Mouse (Mus musculus) C2C12 (cell line): ENCODE measurements around the gene 1110004F10Rik. TPM values are rescaled to one million over a fixed set of nuclear protein-coding genes. Genes with fewer than 3 reads are reported as not detected.
A peak's percentile ranks its signal among the peaks of the same experiment; 100 is the strongest.
"Not testable (repeated sequence)": the region's sequence is repeated elsewhere in the genome, so short reads cannot be mapped to it uniquely, and the experiment has no call there.

Experiments
- H3K27me3 ChIP-seq: one replicate; pipeline ENCODE4 v1.6.1; 2011; ENCODE audit not compliant: control insufficient read depth, insufficient read depth, insufficient read length
- H3K36me3 ChIP-seq: one replicate; pipeline ENCODE4 v1.6.1; 2011; ENCODE audit not compliant: control insufficient read depth, insufficient read depth
- H3K4me3 ChIP-seq: one replicate; pipeline ENCODE4 v1.5.1; 2011; ENCODE audit warnings: mild to moderate bottlenecking, control low read depth; ENCODE audit not compliant: poor library complexity, insufficient read depth, severe bottlenecking
- H3K79me2 ChIP-seq: one replicate; pipeline ENCODE4 v1.6.1; 2011; ENCODE audit not compliant: control insufficient read depth, insufficient read depth
- H3K79me3 ChIP-seq: one replicate; pipeline ENCODE4 v1.6.1; 2011; ENCODE audit warnings: low read depth, control low read depth
- H3ac ChIP-seq: one replicate; pipeline ENCODE3; 2011; ENCODE audit warnings: low read depth; ENCODE audit not compliant: control insufficient read depth, insufficient read length
- CEBPB ChIP-seq: IDR thresholded peaks from one replicate; pipeline ENCODE4 v1.6.1; 2011; ENCODE audit warnings: low read depth, mild to moderate bottlenecking, control low read depth, moderate library complexity
- CTCF ChIP-seq: IDR thresholded peaks from one replicate; pipeline ENCODE4 v1.5.1; 2011; ENCODE audit not compliant: control insufficient read depth, insufficient read depth, insufficient read length
- FOSL1 ChIP-seq: IDR thresholded peaks from one replicate; pipeline ENCODE4 v1.8.0; 2011; ENCODE audit warnings: mild to moderate bottlenecking, low read length; ENCODE audit not compliant: poor library complexity, insufficient read depth, severe bottlenecking
- MAX ChIP-seq: IDR thresholded peaks from one replicate; pipeline ENCODE4 v1.6.1; 2011; ENCODE audit warnings: mild to moderate bottlenecking, control low read depth
- MYOD1 ChIP-seq: IDR thresholded peaks from one replicate; pipeline ENCODE4 v1.6.1; 2011; ENCODE audit warnings: low read depth; ENCODE audit not compliant: control insufficient read depth, insufficient read length
- MYOG ChIP-seq: IDR thresholded peaks from one replicate; pipeline ENCODE4 v1.6.1; 2011; ENCODE audit not compliant: control insufficient read depth, insufficient read length; ENCODE audit errors: extremely low read depth
- USF1 ChIP-seq: IDR thresholded peaks from one replicate; pipeline ENCODE4 v1.6.1; 2011; ENCODE audit warnings: low read depth, mild to moderate bottlenecking, control low read depth, moderate library complexity
- polyA plus RNA-seq: library from polyadenylated mRNA; unstranded; fragments of >200 nt; fragmentation: generic; extraction: Trizol; gene quantifications from one replicate; pipeline ENCODE4 v1.2.1, GENCODE M21; 2012; ENCODE audit warnings: missing spikeins

1110004F10Rik gene
- polyA plus RNA-seq, 1 experiment, result 97.2 TPM

DNA sequence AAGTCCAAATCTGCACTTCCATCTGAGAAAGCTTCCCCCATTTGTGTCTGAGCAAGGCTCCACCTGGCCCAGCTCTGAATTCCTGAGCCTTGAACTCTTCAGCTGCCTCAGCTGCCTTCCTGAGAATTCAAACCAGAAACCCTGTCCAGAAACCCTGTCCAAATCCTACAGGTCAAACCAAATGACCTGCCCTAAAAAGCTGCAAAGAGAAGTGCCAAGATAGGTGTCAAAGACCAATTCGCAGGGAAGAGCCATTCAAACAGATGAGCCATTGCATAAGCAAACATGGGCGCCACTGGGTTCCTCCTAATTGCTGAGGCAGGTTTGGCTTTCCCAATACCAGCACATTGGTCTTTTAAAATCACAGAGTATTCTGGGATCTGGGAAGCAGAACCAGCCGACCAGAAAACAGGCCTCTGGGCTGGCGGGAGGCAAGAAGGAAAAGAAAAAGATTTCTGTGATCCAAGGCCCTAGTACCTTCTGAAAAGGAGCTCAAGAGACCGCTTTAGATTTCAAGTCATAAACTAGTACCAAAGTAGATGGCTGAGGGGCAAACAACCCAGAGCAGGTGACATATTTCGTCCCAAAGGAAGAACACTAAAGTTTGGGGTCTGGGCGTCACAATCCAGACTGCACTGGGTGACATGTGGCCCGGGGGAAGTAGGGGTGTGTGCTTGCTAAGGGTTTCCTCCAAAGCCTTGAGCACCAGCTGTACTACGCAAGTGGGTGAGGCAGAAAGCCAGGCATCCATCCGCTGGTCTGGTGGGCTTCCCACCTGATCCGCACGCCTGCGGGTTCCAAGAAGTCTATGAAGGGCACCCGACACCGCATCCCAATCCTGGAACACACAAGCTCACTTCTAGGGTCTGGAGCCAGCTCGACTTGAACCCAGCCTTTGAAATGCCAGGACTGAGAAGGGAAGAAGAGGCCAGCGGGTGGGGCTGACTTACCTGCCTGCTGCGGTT lies 2.3 kb upstream of the 1110004F10Rik start:
- H3K79me2 ChIP-seq, result no peaks in the 10 kb centered on the region
- no peak overlapping the region for H3K4me3 ChIP-seq
- H3K36me3 ChIP-seq, result no peaks in the 10 kb centered on the region
- peaks cover 28% of the 10 kb centered on the region for H3K27me3 ChIP-seq
- no peaks in the 10 kb centered on the region for H3K79me3 ChIP-seq
- no peak for TF ChIP-seq CEBPB
- no peak for TF ChIP-seq FOSL1
- no peak for TF ChIP-seq MAX
- no peak for TF ChIP-seq USF1
- TF ChIP-seq CTCF, result no peak
- TF ChIP-seq MYOG, result no peak
- no peak for TF ChIP-seq MYOD1
- no peak overlapping the region for H3ac ChIP-seq

DNA sequence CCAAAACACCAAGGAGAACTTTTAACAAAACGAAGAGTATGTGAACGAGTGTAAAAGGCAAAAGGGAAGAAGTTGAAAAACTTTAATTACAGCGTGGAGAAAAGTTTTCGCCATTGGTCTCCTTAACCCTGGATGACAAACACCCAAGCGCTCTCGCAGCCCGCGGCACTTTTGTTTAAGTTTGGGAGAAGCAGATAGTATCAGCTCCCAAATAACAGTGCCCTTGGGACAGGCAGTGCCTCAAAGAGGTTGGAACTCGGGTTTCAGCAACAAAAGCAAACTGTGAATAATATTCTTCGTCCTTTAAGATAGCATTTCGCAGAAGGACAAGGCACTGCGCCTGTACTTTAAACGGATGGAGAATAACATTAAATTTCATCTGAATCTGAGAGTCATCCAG lies 1.2 kb upstream of the 1110004F10Rik start:
- Histone ChIP-seq H3K79me2 (no peaks in the 10 kb centered on the region), H3K27me3 (peaks cover 23% of the 10 kb centered on the region), H3K36me3 (no peaks in the 10 kb centered on the region), H3K79me3 (no peaks in the 10 kb centered on the region), H3K4me3 (no peak overlapping the region), H3ac (no peak overlapping the region)
- no peak for TF ChIP-seq MAX

- H3K4me3 ChIP-seq, result no peak within 1 kb of the TSS
- H3K79me2 ChIP-seq, result no peaks in the 10 kb centered on the region
- no peaks in the 10 kb centered on the region for H3K36me3 ChIP-seq
- H3K79me3 ChIP-seq, result no peaks in the 10 kb centered on the region
- no peak within 1 kb of the TSS for H3ac ChIP-seq
- no peak for TF ChIP-seq MAX
- no peak for TF ChIP-seq USF1
- TF ChIP-seq MYOG, result no peak
- TF ChIP-seq CTCF, result no peak
- TF ChIP-seq FOSL1, result no peak
- TF ChIP-seq MYOD1, result no peak
- no peak for TF ChIP-seq CEBPB
- peaks cover 19% of the 10 kb centered on the region for H3K27me3 ChIP-seq
Observed at GRCm38 (mm10) chr7:116038511-116038910, 686 bp upstream of the 1110004F10Rik start, which contains the start of gene Sox6. Gene Sox6, minus strand, starts transcription at chr7:116038796.

DNA sequence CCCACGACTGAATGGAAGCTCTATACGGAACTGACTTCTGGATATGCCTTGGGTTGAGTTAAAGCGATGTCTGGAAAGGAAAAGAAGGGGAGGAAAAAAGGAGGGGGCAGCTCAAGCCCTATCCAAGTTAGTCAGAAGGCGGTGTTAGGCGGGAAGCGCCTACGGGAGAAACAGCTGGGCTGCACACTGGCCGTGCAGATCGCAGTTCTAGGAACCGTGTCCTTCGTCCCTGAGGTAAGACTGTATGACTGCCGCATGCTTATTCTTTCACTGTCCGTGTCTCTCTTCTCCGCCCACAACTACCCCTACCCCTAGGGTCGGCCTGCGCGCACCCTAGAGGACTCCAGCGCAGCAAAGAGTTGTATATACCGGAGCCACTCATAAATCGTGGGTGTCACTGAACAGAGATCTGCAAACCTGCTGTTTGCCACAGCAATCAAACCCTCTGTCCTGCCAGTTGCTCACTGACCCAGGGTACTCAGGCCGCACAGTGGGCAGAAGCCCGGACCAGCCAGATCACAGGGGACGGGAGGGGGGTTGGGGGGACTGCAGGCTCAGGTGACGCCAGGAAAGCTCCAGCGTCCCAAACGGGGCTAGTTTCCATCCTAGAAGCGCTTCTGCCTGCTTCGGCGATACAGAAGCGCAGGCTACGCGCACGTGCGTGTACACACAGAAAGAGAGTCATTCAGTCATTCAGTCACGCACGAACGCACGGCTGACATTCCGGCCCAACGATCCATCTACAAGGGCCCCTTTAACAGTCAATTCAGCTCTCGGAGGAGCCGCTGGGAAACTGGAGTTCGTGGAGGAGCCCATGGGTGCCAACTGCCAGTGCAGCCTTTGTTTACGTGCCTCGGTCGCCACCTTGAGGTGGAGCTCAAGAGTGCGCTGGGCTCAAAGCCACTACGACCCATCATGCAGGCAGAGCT lies 605 bp downstream of the 1110004F10Rik start:
- TF ChIP-seq CTCF (peak; percentile 87), USF1 (no peak)
- Histone ChIP-seq H3K27me3 (peaks cover 6% of the 10 kb centered on the region), H3K36me3 (no peaks in the 10 kb centered on the region), H3K79me2 (no peaks in the 10 kb centered on the region), H3K79me3 (no peaks in the 10 kb centered on the region), H3ac (no peak overlapping the region), H3K4me3 (no peak overlapping the region)

DNA sequence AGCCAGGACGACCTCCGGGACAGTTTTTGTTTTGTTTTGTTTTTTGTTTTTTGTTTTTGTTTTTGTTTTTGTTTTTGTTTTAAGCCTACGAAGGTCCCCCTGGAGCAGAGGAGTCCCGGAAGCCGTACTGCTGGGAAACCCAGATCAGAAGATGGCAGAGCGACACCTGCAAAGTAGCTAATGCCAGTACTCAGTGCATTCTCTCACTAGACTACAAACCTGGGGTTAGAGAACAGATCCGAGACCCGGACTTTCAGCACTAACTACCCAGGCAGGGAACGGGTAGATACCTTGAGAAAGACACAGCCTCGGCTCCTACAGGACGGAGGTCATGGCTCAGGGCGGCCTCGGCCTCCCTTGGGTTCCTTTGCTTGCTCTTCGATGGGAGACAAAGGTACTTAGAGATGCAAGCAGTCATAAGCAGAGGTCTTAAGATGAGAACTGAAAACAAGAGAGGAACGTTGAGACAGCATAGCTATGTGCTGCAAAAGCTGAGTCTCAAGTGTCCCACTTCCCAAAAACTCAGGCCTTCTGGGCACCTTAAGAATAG lies 1.3 kb downstream of the 1110004F10Rik start:
- no peaks in the 10 kb centered on the region for H3K79me2 ChIP-seq
- H3K27me3 ChIP-seq, result peaks cover 5% of the 10 kb centered on the region
- TF ChIP-seq FOSL1, result no peak
- TF ChIP-seq CEBPB, result no peak
- no peak for TF ChIP-seq CTCF
- TF ChIP-seq MYOG, result no peak
- TF ChIP-seq MYOD1, result no peak
- no peak for TF ChIP-seq MAX
- TF ChIP-seq USF1, result no peak
- no peaks in the 10 kb centered on the region for H3K79me3 ChIP-seq
- no peaks in the 10 kb centered on the region for H3K36me3 ChIP-seq
- no peak overlapping the region for H3K4me3 ChIP-seq
- no peak overlapping the region for H3ac ChIP-seq

- H3K27me3 ChIP-seq, result no peaks in the 10 kb centered on the region
- no peaks in the 10 kb centered on the region for H3K36me3 ChIP-seq
- no peak overlapping the region for H3K4me3 ChIP-seq
- H3ac ChIP-seq, result no peak overlapping the region
- no peak for TF ChIP-seq MYOG
- TF ChIP-seq CTCF, result no peak
- no peak for TF ChIP-seq CEBPB
- no peak for TF ChIP-seq MAX
- TF ChIP-seq USF1, result no peak
- TF ChIP-seq MYOD1, result no peak
- TF ChIP-seq FOSL1, result no peak
- H3K79me3 ChIP-seq, result no peaks in the 10 kb centered on the region
- no peaks in the 10 kb centered on the region for H3K79me2 ChIP-seq
Observed at GRCm38 (mm10) chr7:116060739-116061138, 21.5 kb downstream of the 1110004F10Rik start.

GRCm38 (mm10) chr7:116084366-116084765 lies 45.2 kb downstream of the 1110004F10Rik start, which contains the start of gene Gm4353:
Gene Gm4353, minus strand, starts transcription at chr7:116084635.
- H3K27me3 ChIP-seq, H3K79me2 ChIP-seq, H3ac ChIP-seq, H3K36me3 ChIP-seq, H3K4me3 ChIP-seq, H3K79me3 ChIP-seq: not testable (repeated sequence)
